Mouse (Mus musculus) kidney, postnatal 36 days (tissue): ENCODE measurements around the gene Gm10320.

ENCODE experiments used
- DNase-seq, 2 experiments: peaks; one replicate each; pipeline ENCODE4 v3.0.0; 2021 to 2022; ENCODE audit warnings: mixed read lengths in 2 of 2

Gm10320 gene

DNA sequence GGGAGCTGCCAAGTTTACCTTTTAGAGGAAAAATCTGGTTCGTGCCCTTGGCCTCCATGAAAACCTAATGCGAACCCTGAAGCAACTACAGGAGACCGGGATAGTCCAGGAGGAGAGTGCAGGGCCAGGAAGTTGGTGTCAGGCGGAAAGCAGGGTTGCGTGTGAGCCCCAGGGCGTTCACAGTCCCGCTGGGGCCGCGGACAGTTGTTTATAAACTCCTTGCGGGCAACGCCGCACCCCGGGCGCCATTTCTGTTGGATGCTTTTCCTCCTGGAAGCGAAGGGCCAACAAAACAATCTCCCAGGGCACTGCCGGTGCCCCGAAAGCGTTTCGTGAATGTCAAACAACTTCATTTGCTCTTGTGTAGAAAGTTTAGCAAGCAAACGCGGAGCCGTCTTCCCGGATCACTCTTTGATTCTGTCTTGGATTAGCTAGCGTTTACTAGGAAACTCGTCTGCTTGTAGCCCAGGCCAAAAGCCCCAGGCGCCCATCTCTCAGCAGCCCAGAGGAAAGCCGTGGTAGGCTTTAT is 11.1 kb upstream of the Gm10320 start:
- DNase-seq: peak in 1 of 2 experiments; percentile 24

DNA sequence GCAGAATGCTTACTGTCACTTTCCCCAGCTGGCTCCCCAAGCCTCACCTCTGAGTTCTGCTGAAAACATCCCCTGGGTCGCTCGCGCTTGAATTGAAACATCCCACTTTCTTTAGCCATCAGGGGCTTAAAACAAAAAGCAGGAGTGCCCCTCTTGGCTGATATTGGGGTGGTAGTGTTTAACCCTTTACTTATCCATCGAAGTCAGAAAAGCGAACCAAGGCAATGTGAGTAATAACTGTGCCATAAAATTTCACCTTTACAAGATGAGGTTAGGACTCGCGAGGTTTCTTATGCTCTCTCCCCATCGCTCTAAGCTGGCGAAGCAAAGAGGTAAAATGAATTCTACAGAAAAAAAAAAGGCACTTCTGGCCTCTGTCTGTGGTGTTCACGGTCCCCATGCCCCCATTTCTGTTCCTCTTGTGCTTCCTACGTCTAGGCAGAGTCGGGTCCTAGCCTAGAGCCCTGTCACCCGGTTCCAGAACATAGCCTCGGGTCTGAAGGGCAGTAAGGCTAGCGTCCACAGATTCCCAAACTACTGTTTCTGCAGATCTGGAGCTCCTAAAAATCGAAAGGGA is 10.5 kb upstream of the Gm10320 start:
- DNase-seq: no peak

DNA sequence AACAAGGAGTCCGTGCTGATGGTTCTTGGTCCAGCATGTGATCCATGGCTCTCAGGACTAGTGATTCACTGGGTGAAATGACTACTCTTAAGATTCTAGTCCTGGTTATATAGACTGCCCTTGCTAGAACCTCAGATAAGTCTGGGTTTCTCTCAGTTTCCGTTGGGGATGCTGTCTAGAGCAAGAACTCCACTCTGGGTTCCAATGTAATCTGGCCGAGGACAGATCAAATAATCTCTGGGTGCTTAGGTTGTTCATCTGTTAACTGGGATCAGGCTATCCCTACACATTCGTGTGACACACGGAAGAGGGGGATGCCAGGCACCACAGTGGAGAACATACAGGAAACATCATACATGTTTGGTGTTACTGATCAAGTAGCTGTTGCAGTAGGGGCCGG is 9.5 kb upstream of the Gm10320 start:
- no peak for DNase-seq

DNA sequence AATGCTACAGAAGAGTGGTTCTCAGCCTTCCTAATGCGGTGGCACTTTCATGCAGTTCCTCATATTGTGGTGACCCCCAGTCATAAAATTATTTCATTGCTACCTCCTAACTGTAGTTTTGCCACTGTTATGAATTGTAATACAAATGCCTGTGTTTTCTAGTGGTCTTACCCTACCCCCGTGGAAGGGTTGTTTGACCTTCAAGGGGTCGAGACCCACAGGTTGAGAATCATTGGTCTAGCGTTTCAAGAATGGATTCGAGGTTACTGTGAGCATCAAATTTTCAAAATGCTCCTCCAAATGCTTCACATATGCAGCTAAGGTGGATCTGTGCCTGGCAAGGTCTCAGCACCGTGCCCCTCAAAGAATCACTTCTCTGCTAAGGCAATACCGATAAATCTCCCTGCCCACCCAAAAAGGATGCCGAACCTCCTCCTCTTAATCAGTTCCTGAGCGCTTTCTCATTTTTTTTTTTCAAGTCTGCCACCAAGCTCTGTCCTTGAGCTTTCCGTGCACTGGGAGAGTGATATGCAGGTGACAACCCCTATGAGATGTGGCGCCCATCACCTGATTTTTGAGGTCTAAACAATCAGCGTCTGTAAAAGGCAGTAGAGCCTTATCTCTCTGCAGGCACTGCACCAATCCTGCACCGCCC is 8.8 kb upstream of the Gm10320 start:
- DNase-seq: no peak

DNA sequence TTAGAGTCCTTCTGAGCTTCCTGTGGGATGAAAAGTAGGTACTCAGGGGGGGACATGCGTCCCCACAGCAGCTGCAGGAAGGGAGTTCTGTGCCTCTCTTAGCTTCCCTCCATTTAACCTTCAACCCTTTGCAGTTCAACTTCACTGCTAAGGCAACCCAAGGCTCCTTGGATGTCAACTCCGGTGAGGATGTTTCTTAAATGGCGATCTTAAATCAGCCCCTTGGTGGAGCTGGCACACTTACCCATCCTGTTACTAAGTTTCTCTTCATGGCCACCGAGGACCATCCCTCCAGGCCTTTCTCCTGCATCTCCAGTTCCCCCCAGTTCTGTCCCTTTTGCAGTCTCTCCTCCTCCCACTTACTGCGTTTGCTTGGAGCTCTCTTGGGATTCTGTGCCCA is 6.8 kb upstream of the Gm10320 start:
- no peak for DNase-seq

DNA sequence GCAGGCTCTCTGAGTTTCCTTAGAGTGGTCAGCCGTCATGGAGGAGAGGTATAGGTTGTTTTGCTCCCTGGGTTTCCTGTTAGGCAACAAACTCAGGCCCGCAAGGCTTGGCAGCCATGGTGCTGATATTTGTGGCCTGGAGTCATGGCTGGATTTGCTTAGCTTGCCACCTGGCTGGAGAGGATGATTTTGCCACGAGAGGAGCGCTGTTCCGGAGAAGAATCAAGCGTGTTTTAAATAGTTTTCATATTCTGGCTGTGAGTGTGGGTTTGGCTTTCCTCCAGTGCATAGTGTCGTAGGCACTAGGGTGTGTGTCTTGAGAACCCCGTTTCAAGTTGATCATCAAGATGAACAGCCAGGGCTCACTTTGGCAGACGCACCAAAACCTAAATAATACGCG is 6.3 kb upstream of the Gm10320 start:
- no peak for DNase-seq

DNA sequence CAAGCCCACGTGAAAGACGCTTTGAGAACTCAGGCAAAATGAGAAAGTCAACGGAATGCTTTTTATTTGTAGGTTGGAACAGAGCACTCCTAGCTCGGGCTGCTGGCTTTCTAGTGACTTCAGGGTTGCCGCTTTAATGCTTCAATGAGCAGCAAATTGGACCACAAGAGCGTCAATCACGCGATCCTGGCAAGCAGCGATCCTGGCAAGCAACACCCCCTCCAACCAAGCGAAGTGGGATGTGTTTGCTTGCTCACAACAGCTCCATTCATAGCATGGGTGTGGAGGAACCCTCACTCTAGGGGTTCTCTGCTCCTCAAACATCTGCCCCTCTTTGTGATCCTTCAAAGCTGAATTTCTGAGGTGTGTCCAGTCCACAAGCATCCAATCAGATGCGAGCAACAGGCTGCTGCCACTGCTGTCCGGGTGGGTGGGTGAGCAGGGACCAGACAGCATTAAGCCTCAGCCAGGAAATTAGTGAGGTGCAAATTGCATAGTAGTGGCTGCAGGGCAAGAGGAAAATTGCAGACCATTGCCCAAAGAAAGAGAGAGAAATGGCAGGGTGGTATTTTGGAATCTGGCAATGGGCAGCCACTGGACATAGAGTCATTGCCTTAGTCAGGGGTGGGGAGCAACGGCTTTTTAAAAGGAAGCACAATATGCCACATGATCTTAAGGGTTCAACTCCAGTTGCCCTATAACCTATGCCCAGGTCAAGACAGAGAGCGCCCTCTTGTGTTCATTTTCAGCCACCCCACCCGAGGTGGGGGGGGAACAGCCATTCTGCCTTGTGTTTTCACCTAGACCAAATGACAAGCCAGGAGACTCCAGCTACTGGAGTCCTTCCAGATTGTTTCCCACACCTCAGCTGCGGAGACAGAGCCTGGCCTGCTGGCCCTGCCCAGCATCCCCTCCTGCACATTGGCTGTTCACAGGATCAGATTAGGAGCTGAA is 5.4 kb upstream of the Gm10320 start:
- peak; percentile 74 to 75 for DNase-seq

DNA sequence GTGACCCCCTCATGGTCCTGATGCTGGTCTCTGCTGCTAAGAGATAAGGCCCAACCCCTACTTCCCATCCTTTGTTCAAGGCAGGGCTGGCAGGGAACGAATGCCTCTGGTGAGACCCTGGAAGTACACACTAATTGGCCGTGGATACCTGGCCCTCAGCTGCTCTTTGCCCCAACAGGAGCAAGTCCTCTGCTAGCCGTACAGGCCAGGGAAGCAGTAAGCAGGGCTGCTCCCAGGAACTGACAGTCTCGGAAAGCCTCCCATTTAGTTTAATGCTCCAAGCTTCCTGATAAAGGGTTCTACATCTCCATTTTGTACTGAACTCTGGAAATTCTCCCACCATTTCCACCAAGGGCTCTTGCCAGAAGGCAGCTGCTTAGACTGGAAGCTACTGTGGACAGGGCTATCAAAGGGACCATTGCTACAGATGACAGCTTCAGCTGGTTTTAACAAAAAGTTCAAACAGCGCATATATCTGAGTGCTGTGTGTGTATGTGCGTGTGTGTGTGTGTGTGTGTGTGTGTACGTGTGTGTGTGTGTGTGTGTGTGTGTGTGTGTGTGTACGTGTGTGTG is 2.8 kb upstream of the Gm10320 start:
- DNase-seq: no peak

DNA sequence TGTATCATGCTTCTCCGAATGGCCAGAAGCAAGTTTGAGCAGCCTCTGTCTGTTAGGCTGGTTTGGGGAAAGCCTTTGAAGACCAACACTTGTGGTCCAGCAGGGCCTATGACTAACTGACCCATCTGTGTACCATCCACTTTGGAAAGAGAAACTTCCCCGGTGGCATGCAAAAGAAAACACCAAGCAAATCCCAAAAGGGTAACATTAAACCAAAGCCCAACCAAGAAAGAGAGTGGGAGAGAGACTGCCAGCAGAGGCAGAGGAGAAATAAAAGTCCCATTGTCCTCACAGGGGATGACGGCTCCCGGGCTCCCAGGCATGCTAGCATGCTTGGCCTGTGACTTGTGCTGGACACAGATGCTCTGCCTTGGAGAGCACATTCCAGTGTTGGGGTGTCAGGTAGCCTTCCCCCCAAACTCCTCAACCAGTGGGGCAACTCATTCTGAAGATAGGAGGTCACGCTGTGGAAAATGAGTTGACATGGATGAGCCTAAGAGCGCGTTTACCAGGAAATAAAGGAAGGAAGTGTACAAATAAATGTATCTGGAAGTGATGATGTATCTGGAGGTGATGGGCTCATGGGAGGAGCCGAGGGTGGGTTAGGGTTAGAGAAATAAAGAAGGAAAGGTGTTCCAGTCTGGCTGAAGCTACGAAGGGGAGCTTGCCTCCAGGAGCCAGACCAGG is 911 bp upstream of the Gm10320 start:
- DNase-seq: no peak

DNA sequence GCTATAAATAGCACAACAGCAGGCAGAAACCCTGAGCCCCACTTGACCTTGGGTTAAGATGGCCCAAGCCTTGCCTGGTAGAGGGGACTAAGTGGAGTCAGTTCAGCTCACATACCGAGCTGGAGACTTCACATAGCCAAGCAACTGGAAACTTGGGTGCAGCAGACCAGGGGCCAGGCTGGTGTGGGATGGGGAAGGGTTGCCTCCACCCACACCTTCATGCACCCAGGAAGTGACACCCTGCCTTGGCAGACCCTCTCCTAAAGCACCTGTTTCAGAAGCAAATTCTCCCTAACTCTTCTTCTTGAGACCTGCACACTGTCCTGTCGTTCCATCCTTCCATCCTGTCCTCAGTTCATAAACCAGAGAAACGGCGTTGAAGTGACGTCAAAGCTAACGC is 5.1 kb downstream of the Gm10320 start:
- no peak for DNase-seq

DNA sequence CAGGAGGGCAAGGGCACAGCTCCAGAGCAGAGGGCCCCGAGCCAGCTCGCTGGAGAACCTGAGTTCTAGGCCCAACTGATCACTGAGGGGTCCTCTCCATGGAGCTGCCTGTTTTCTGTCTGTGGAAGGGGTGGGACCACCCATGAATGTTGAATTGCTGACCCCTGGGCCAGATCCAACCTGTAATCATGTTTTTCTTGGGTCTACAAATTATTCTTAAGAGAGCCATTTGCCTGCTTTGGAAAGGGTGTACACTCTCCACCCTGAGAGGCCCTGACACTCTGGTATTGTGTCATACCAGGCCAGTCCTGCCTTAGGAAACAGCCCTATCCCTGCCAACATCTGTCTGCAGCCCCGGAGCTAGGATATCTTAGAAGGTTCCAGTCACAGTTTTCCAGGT is 5.6 kb downstream of the Gm10320 start:
- DNase-seq: no peak

DNA sequence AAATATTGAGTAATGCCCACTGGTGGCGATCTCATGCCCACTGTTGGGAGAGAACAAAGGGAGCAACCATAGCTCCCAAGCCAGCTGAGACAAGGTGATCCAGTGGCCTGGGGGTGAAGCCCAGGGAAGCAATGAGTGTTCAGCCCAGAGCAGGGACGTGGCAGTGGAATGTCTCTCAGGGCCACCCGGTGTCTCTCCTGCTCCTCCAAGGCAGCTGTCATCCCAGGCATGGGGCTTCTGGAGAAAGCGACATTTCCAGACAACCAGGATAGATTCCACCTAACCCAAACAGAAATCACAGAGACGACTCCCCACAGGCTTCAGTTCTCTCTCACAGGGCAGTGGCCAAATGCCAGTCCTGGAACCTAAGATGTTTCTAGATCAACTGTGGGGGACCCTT is 6.4 kb downstream of the Gm10320 start:
- DNase-seq: no peak

DNA sequence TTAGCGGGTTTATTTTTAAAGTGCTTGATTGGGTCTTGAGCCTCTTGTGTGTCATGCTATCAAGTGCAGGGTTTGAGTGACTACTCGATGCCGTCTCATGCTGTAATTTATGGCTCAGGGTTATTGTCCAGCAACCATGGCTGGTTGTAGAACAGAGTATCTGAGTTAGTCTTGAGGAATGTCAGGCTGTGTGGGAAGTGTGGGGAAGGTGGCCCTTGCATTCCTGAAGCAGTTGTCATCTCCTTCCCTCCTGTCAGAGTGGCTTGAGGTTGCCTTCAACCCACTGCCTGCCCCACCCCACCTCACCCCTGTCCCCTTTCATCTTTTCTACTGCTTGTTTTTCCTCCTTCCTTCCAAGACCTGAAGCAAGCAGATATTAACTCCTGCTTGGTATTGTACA is 13.8 kb downstream of the Gm10320 start:
- DNase-seq: no peak

DNA sequence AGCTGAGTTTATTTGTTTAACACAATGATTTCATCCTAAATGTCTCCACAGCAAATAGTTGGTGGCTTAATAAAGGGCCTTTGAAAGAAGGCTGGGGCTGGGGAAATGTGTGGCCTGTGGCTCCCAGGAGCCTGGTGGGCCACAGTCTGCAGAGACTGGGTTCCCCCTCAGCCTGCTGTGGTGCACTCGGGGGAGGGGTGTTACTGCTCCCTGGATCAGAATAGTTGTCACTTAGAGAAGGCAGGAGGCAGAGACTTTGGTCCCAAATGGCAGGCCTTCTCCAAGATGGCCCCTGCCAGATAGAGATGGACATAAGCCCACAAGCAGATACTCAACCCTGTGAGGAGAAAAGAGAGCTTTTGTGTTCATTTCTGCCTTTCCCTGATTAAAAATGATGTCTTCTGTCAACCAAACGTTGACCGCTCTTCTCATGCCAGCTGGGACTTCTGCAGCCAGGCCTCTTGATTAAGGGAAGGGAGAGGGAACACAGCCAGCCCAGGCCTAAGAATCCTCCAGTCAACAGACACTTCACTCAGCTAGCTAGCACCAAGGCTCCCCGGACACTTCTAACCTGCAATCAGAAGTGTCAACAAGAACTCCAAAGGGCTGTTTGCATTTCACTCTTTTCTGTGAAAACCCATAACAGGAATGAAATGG is 14.8 kb downstream of the Gm10320 start:
- DNase-seq: no peak

DNA sequence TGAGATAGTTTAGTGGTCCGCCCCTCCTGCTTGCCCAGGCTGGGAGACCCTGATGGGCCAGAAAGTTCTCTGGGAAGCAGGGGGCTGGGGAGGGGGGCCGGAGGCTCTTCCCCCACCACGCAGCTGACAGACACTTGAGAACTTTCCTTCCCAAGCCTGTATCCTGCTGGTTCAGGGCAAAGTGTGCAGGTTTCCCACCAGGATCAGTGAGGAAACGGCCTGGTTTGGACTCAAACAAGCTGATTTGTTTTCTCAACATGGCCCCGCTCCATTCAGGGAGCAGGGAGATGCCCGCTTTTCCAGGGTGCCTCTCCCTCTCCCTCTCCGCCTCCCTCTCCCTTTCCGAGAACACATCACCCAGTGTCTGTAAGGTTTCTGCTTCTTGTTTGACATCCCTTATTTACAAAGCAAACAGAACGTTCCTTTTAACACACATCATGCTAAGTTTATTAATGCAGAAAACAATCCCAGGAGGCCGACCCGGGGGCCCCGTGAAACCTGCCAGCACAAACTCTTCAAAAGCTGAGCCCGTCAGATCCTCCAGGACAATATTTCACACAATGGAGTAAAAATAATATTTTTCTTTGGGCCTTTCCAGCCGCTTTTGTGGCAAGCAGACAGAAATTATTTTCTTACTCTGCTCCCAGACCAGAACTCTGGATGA is 15.5 kb downstream of the Gm10320 start:
- no peak for DNase-seq

DNA sequence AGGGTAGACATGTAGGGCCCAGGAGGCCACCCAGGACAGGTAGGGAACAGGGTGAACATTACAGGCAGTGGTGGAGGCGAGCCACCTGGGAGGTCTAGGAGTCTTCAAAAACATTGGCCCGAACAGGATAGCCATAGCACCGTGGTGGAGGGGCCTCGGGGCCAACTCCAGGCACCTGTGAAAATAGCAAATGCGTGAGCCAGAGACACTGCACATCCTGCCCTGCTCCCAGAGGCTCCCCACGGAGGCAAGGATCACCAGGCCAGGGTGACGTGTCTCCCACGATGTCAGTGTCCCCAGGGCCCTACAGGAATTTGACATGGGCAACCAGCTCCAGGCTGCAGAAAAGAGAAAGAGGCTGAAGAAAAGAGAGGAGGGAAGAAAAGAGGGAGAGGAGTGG is 16.1 kb downstream of the Gm10320 start:
- no peak for DNase-seq

DNA sequence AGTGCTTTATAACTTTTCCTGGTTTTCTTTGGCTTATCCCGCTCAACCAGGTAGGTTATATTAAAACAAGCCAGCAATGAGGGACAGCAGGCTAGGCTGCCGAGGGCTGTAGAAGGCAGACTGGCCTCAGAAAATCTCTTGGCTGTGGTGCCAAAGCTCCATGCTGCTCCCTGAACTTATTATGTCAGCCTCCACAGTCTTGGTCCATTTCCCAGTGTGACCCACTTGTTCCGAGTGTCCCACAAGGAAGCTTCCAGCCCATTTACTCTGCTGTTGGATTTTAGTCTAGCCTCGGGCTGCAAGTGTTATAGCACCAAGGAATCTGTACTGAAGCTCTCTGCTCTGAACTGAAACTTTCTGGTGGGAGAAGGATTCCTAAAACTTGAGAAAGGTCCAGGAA is 18.8 kb downstream of the Gm10320 start:
- DNase-seq: no peak

DNA sequence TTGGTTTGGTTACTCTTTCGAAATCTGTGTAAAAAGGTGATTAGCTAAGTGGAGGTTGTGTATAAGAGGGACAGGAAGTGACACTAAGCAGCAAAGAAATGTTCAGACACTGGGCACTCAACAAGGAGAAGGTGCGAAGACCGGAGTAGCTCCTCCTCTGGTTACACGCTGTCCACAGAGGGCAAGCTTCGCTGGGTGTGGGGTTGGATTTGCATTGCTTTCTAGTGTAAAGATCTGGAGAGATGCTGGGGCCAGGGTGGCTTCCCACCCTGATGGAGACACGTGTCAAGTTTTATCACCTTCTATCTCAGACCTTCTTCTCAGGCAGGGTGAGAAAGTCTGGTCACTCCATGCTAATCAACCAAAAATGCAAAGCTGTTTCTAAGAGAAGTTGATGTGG is 20.0 kb downstream of the Gm10320 start:
- no peak for DNase-seq

DNA sequence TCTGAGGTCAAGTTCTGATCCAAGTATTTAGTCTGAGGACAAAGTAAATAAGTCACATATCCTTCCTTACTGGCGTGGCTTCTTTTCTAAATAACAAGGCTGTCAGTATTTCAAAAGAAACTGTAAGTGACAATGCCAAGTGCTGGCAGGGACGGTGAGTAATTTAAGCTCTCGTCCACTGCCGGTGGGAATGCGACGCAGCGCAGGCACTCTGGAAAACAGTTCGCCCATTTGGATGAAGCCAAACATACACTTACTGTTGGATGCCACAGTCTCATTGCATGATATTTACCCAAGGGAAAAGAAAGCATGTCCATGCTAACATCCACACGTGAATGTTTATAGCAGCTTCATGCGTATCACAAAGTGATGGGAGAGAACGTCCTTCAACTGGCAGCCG is 21.5 kb downstream of the Gm10320 start:
- DNase-seq: no peak

DNA sequence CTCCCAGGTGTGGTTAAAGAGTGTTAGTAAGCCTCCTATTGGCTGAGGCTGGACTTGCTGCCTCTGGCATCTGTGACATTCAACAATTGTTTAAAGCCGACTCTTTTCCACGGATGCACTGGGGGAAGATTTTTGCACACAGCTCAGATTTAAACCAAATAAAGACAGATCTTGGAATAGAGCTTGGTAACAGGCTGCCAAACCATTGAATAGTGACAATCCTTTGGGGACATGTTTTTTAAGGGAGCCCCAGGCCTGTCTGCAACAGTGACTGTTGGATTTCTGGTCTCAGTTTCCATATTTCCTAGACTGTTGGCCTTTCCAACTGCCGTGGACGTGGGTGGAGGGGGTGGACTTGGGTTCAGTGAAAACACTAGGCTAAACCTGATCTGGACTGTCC is 21.9 kb downstream of the Gm10320 start:
- DNase-seq: no peak

DNA sequence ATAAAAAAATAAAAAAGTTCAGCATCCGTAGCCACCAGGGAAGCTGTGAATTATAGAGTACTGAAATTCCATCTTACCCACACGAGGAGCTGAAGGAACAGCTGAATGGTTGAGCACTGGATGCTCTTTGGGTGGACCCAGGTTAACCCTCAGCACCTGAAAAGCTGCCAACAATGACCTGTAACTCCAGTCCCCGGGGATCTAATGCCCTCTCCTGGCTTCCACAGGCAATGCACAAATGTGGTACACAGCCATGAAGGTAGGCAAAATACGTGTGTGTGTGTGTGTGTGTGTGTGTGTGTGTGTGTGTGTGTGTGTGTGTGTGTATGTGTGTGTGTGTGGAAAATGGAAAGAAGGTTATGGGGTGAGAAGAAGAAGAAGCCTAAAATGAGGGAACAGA is 30.3 kb downstream of the Gm10320 start:
- peak in 1 of 2 experiments; percentile 39 for DNase-seq

DNA sequence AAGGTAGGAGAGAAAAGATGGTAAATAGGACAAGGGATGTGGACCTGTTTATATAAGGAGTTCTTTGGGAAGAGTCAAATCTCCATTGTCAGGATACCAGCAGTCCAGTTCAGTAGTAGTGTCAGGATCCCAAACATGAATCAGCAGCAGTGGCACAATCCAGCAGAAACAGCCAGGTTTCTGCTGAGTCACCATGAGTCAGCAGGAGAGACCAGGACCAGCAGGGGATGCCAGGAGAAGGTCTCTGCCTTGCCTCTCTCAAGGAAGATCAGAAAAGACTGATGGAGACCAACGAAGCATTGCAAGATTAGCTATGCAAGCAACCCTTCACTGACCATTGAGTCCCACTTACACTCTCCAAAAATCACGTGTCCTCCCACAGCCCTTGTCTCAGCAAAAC is 35.4 kb downstream of the Gm10320 start:
- DNase-seq: no peak
